Mouse (Mus musculus) embryo, embryonic 10.5 days (tissue): ENCODE measurements at regions not wholly inside any gene's neighbourhood (a gene's known extent, or its start where the extent isn't known, plus 50 kb on each side); places are given as distances from the start of the nearest gene placed in this dataset.

ENCODE experiments used
- DNase-seq: peaks from one replicate; pipeline ENCODE4 v3.0.0-alpha.2; 2015; ENCODE audit warnings: low spot score

GRCm38 (mm10) chr1:138908860-138909259 lies 52.2 kb upstream of the 2310009B15Rik start:
- DNase-seq: no peak

- DNase-seq: no peak
Observed at GRCm38 (mm10) chr1:138909654-138910053, 53.0 kb upstream of the 2310009B15Rik start.

- peak; percentile 18 for DNase-seq
Observed at GRCm38 (mm10) chr1:138912156-138912616, 51.0 kb upstream of the Dennd1b start.

GRCm38 (mm10) chr1:138912928-138913327 lies 50.3 kb upstream of the Dennd1b start:
- peak; percentile 13 for DNase-seq

GRCm38 (mm10) chr1:138913428-138913827 lies 49.8 kb upstream of the Dennd1b start:
- DNase-seq: no peak
